Mouse (Mus musculus) forebrain, embryonic 13.5 days (tissue): ENCODE results near the gene Shroom3. TPM values are rescaled to one million over a fixed set of nuclear protein-coding genes. Genes with fewer than 3 reads are reported as not detected.

ENCODE experiments used
- ATAC-seq: fragments of 200-750 bp; cut with Nextera tagmentation; 2 replicates; pipeline ENCODE4 v1.8.0; 2017
- H3K27ac ChIP-seq: fragments of 300-500 bp; sonication (generic); 2 replicates; pipeline ENCODE4 v1.5.1; 2015; ENCODE audit warnings: inconsistent platforms, mild to moderate bottlenecking, moderate library complexity
- H3K27me3 ChIP-seq: fragments of 300-500 bp; sonication (generic); 2 replicates; pipeline ENCODE4 v1.6.1; 2015; ENCODE audit warnings: mild to moderate bottlenecking, inconsistent platforms
- H3K36me3 ChIP-seq: fragments of 300-500 bp; sonication (generic); 2 replicates; pipeline ENCODE4 v1.6.1; 2015; ENCODE audit warnings: mild to moderate bottlenecking, inconsistent platforms; ENCODE audit not compliant: poor library complexity, severe bottlenecking
- H3K4me1 ChIP-seq: fragments of 300-500 bp; sonication (generic); 2 replicates; pipeline ENCODE4 v1.6.1; 2015; ENCODE audit warnings: inconsistent platforms
- H3K4me2 ChIP-seq: fragments of 300-500 bp; sonication (generic); 2 replicates; pipeline ENCODE4 v1.6.1; 2015; ENCODE audit warnings: inconsistent platforms, mild to moderate bottlenecking, moderate library complexity
- H3K4me3 ChIP-seq: fragments of 300-500 bp; sonication (generic); 2 replicates; pipeline ENCODE4 v1.5.1; 2015; ENCODE audit warnings: mild to moderate bottlenecking, inconsistent platforms
- H3K9ac ChIP-seq: fragments of 300-500 bp; sonication (generic); 2 replicates; pipeline ENCODE4 v1.6.1; 2015; ENCODE audit warnings: mild to moderate bottlenecking, inconsistent platforms
- H3K9me3 ChIP-seq: fragments of 300-500 bp; sonication (generic); replicated peaks from 2 replicates; pipeline ENCODE4 v1.6.1; 2016; ENCODE audit warnings: inconsistent platforms
- WGBS: fragments of 180-500 bp; shearing (Covaris S2); methylation state at CpG from one replicate; pipeline ENCODE4 v1.1.7; 2015; 5-methylcytosine and 5-hydroxymethylcytosine counted together
- polyA plus RNA-seq: library from polyadenylated mRNA; unstranded; fragments of >200 nt; fragmentation: Nextera tagmentation; extraction: Ambion mirVana; gene quantifications from 2 replicates; pipeline ENCODE4 v1.2.1, GENCODE M21; 2015

Shroom3 gene
- polyA plus RNA-seq, 1 experiment from 2014 or later = 3.7 TPM

DNA sequence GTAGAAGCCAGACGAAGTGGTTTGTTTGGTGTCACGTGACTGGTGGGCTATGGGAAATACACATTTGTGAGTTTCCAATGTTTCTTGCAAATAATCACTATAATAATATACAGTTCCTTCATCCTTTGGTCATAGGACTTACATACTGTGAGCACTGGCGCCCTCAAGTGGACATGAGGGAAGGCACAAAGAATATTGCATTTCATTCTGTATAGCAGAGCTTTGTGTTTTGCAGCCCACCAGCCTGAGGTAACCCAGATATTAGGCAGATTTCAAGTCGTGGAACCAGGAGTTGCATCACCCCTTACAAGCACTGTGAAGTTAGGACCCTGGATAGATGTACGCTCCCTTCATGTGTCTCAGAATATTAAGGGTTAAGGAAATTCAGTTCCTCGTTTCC is 42.7 kb downstream of the Shroom3 start:
- Histone ChIP-seq H3K4me3 (no peak overlapping the region), H3K4me1 (no peaks in the 10 kb centered on the region), H3K27me3 (no peaks in the 10 kb centered on the region), H3K9ac (no peak overlapping the region), H3K27ac (no peak overlapping the region), H3K9me3 (no peaks in the 10 kb centered on the region), H3K4me2 (no peak overlapping the region), H3K36me3 (no peaks in the 10 kb centered on the region)
- WGBS = 28% methylated on average over 6 of the region's 6 CpGs
- peak; percentile 78 for ATAC-seq

DNA sequence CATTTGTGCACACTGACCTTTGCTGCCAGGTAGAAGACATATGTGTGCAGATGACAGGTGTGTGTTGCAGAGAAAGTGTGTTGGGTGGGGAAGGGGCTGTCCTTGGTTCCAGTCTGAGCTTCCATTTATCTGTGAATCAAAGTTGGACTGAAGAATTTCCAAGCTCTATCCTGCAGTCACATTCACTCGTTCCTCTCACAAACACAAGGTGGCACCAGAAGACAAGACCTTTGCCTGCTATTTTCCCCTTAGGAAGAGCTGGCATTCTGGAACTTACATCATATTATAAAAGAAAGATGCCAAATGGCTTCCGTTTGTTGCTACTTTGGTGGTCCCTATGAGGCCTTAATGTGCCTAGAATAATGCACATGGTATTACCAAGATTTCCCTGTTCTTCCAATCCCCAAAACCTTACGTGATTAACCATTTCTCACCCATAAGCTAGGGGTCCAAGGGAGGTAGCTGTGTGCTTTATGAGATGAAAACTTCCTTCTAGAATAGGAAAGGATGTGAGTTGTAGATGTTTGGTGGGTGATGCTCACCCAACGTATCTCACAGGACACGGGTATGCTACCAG is 45.1 kb downstream of the Shroom3 start:
- no peak overlapping the region for H3K4me2 ChIP-seq
- WGBS = 51% methylated on average over 5 of the region's 5 CpGs
- H3K4me1 ChIP-seq = no peaks in the 10 kb centered on the region
- no peak overlapping the region for H3K27ac ChIP-seq
- no peaks in the 10 kb centered on the region for H3K27me3 ChIP-seq
- no peaks in the 10 kb centered on the region for H3K36me3 ChIP-seq
- no peak overlapping the region for H3K4me3 ChIP-seq
- no peaks in the 10 kb centered on the region for H3K9me3 ChIP-seq
- H3K9ac ChIP-seq = no peak overlapping the region
- ATAC-seq = peak; percentile 57

GRCm38 (mm10) chr5:92729221-92729620 is 46.0 kb downstream of the Shroom3 start:
- Histone ChIP-seq H3K4me2 (no peak overlapping the region), H3K4me3 (no peak overlapping the region), H3K27me3 (no peaks in the 10 kb centered on the region), H3K36me3 (no peaks in the 10 kb centered on the region), H3K4me1 (no peaks in the 10 kb centered on the region), H3K27ac (no peak overlapping the region), H3K9me3 (no peaks in the 10 kb centered on the region), H3K9ac (no peak overlapping the region)
- 79% methylated on average over 6 of the region's 6 CpGs for WGBS
- ATAC-seq = no peak

DNA sequence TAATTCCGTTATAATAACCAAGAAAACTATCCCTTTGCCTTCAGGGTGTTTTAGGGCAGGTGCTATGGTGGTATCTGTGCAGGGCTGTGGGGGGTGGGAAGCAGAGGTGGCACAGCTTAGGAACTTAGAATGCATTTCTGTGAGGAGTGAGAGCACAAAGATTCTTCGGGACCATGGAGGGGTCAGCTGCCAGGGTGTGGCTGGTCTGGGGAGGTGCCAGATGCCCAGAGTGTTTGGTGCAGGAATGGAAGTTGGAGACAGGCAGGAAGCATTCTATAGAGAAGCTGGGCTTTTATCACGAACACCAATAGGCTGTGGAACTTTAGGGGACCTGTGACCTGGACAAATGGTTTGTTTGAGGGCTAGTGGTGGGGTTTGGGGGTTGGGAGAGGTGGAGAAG is 58.6 kb downstream of the Shroom3 start:
- Histone ChIP-seq H3K9me3 (0 out of 2 replicates have a peak, but pooled peaks cover 3% of the 10 kb centered on the region), H3K27ac (no peak overlapping the region), H3K27me3 (no peaks in the 10 kb centered on the region), H3K36me3 (no peaks in the 10 kb centered on the region), H3K4me2 (no peak overlapping the region), H3K9ac (no peak overlapping the region), H3K4me1 (peaks cover 5% of the 10 kb centered on the region; the same call in 1 of the 2 replicates), H3K4me3 (no peak overlapping the region)
- ATAC-seq = no peak
- 84% methylated on average over 3 of the region's 3 CpGs for WGBS

- Histone ChIP-seq H3K27ac (no peak overlapping the region), H3K4me2 (no peak overlapping the region), H3K4me1 (peaks cover 5% of the 10 kb centered on the region; the same call in 1 of the 2 replicates), H3K27me3 (no peaks in the 10 kb centered on the region), H3K4me3 (no peak overlapping the region), H3K9ac (no peak overlapping the region), H3K9me3 (0 out of 2 replicates have a peak, but pooled peaks cover 3% of the 10 kb centered on the region), H3K36me3 (no peaks in the 10 kb centered on the region)
- 85% methylated on average over 5 of the region's 5 CpGs for WGBS
- ATAC-seq = no peak
Measured at GRCm38 (mm10) chr5:92742701-92743100, 59.5 kb downstream of the Shroom3 start.

DNA sequence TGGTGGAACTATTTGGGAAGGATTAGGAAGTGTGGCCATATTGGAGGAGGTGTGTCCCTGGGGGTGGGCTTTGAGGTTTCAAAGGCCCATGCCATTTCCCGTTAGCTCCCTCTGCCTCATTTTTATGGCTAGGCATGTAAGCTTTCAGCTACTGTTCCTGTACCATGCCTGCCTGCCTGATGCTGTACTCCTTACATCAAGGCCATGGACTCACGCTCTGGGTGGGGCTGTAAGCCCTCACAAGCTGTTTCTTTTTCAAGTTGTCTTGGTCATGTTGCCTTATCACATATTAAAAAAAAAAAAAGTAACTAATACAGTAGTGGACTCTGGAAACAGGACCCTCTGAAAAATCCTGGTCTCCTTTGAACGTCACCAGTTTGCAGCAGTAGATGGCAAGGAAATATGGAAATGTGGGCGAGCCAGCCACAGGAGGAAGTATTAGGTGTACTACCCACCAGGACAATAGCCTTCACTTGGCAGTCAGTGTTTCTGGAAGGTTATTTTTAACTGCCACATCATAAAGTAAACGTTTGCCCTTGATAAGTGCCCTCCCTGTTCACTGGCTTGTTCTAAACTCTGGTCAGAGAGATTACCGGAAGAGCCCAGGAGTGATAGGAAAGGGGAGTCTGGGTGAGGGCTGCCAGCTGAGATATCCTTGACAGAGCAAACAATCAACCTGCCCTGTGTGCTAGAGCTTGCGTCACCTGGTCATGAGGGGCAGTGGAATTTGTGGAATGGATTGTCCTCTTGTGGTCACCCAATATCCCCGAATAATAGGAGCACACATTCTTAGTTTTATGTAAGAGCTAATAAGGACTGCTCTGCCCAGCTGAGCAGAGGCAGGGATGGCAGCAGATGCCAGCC is 62.4 kb downstream of the Shroom3 start:
- Histone ChIP-seq H3K36me3 (no peaks in the 10 kb centered on the region), H3K4me3 (no peak overlapping the region), H3K4me2 (no peak overlapping the region), H3K27me3 (no peaks in the 10 kb centered on the region), H3K4me1 (peaks cover 5% of the 10 kb centered on the region; the same call in 1 of the 2 replicates), H3K9me3 (0 out of 2 replicates have a peak, but pooled peaks cover 3% of the 10 kb centered on the region), H3K9ac (no peak overlapping the region), H3K27ac (no peak overlapping the region)
- 86% methylated on average over 8 of the region's 8 CpGs for WGBS
- ATAC-seq = no peak

- no peaks in the 10 kb centered on the region for H3K36me3 ChIP-seq
- 91% methylated on average over 4 of the region's 4 CpGs for WGBS
- no peak overlapping the region for H3K4me3 ChIP-seq
- H3K27ac ChIP-seq = no peak overlapping the region
- no peaks in the 10 kb centered on the region for H3K27me3 ChIP-seq
- peaks cover 7% of the 10 kb centered on the region; the same call in 1 of the 2 replicates for H3K9me3 ChIP-seq
- H3K4me2 ChIP-seq = no peak overlapping the region
- no peak overlapping the region for H3K9ac ChIP-seq
- ATAC-seq = no peak
- H3K4me1 ChIP-seq = no peaks in the 10 kb centered on the region
Measured at GRCm38 (mm10) chr5:92751488-92751887, 68.3 kb downstream of the Shroom3 start.

DNA sequence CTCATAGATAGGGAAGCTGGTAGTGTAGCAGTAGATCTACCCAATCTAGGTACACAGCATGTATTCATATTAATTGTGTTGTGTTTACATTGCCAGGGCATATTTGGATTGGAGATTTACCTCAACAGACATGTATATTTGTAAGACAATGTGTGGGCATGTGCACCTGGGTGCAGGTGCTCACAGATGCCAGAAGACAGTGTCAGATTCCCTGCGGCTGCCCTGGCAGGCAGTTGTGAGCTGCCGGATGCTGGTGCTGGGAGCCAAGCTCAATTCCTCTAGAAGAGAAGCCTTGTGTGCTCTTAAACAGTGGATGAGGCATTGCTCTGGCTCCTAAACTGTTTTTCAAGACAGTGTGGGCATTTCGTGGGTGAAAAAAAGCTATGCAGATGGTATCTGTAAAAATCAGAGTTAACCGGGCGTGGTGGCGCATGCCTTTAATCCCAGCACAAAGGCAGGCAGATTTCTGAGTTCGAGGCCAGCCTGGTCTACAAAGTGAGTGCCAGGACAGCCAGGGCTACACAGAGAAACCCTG is 72.1 kb downstream of the Shroom3 start:
- WGBS = 90% methylated on average over 7 of the region's 7 CpGs
- H3K27me3 ChIP-seq = no peaks in the 10 kb centered on the region
- H3K9me3 ChIP-seq = peaks cover 7% of the 10 kb centered on the region; the same call in 1 of the 2 replicates
- H3K4me2 ChIP-seq = no peak overlapping the region
- no peaks in the 10 kb centered on the region for H3K4me1 ChIP-seq
- ATAC-seq = no peak
- no peak overlapping the region for H3K4me3 ChIP-seq
- H3K36me3 ChIP-seq = no peaks in the 10 kb centered on the region
- H3K27ac ChIP-seq = no peak overlapping the region
- no peak overlapping the region for H3K9ac ChIP-seq

GRCm38 (mm10) chr5:92759156-92759745 is 76.0 kb downstream of the Shroom3 start:
- H3K9ac ChIP-seq = no peak overlapping the region
- no peak overlapping the region for H3K4me2 ChIP-seq
- no peaks in the 10 kb centered on the region for H3K36me3 ChIP-seq
- H3K27me3 ChIP-seq = no peaks in the 10 kb centered on the region
- WGBS = 81% methylated on average over 6 of the region's 6 CpGs
- H3K27ac ChIP-seq = no peak overlapping the region
- no peak for ATAC-seq
- H3K4me3 ChIP-seq = no peak overlapping the region
- no peaks in the 10 kb centered on the region for H3K4me1 ChIP-seq
- no peaks in the 10 kb centered on the region for H3K9me3 ChIP-seq

DNA sequence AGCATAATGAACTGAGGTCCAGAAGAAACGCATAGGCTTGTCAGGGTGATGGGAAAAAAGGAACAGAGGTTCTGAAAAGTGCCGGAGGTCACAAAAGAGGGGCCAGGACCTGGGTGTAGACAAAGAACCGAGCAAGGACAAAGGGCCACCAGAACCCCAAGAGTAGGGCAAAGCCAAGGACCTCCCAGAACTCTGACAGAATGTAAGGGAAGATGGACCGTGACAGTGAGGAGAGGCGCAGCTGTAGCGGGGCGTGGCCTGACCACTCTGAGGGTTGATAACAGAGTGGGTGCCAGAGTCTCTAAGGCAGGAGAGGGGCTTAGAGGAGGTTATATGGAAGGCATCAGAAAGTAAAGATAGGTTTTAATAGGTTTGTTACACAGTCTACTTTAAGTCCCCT is 77.3 kb downstream of the Shroom3 start:
- Histone ChIP-seq H3K27me3 (no peaks in the 10 kb centered on the region), H3K27ac (no peak overlapping the region), H3K4me1 (no peaks in the 10 kb centered on the region), H3K36me3 (no peaks in the 10 kb centered on the region), H3K4me2 (no peak overlapping the region), H3K4me3 (no peak overlapping the region), H3K9ac (no peak overlapping the region), H3K9me3 (no peaks in the 10 kb centered on the region)
- no peak for ATAC-seq
- WGBS = 84% methylated on average over 7 of the region's 7 CpGs

GRCm38 (mm10) chr5:92761615-92762353 is 78.5 kb downstream of the Shroom3 start:
- Histone ChIP-seq H3K4me2 (no peak overlapping the region), H3K27ac (no peak overlapping the region), H3K9ac (no peak overlapping the region), H3K36me3 (no peaks in the 10 kb centered on the region), H3K4me3 (no peak overlapping the region), H3K4me1 (no peaks in the 10 kb centered on the region), H3K27me3 (no peaks in the 10 kb centered on the region), H3K9me3 (no peaks in the 10 kb centered on the region)
- WGBS = 91% methylated on average over 9 of the region's 9 CpGs
- ATAC-seq = no peak
